Mouse (Mus musculus): ENCODE data around the gene Ppp1r14a. TPM values are rescaled to one million over a fixed set of nuclear protein-coding genes. Genes with fewer than 3 reads are reported as not detected.

Gene Ppp1r14a
- polyA plus RNA-seq, 1 experiment from 2014 or later = 21.8 TPM

- Histone ChIP-seq H3K27me3 (ENCODE audit: control insufficient read depth, insufficient read depth, low read length) (no peaks in the 10 kb centered on the region), H3K9me3 (ENCODE audit: control insufficient read depth, low read length) (no peaks in the 10 kb centered on the region), H3K36me3 (ENCODE audit: control insufficient read depth, insufficient read depth, low read length) (no peaks in the 10 kb centered on the region), H3K9ac (ENCODE audit: low read length) (no peak overlapping the region), H3K27ac (ENCODE audit: low read depth, low read length) (no peak overlapping the region), H3K4me2 (no peak overlapping the region), H3K4me1 (ENCODE audit: control insufficient read depth, insufficient read depth, low read length) (no peaks in the 10 kb centered on the region), H3K4me3 (ENCODE audit: low read depth, low read length) (no peak overlapping the region)
- WGBS = 62% methylated on average over 5 of the region's 5 CpGs
- DNase-seq (ENCODE audit: low spot score, missing footprints) (no peak), ATAC-seq (ENCODE audit: low FRiP score) (no peak)
Measured at GRCm38 (mm10) chr7:29253842-29254241, 35.3 kb upstream of the Ppp1r14a start.

GRCm38 (mm10) chr7:29255875-29256274, 33.2 kb upstream of the Ppp1r14a start:
- DNase-seq (ENCODE audit: low spot score, missing footprints) = peak; percentile 54
- no peaks in the 10 kb centered on the region for H3K36me3 ChIP-seq (ENCODE audit: control insufficient read depth, insufficient read depth, low read length)
- no peak overlapping the region for H3K9ac ChIP-seq (ENCODE audit: low read length)
- H3K4me2 ChIP-seq = no peak overlapping the region
- H3K27me3 ChIP-seq (ENCODE audit: control insufficient read depth, insufficient read depth, low read length) = no peaks in the 10 kb centered on the region
- WGBS = 89% methylated on average over 4 of the region's 4 CpGs
- no peak for ATAC-seq (ENCODE audit: low FRiP score)
- H3K9me3 ChIP-seq (ENCODE audit: control insufficient read depth, low read length) = no peaks in the 10 kb centered on the region
- H3K4me3 ChIP-seq (ENCODE audit: low read depth, low read length) = no peak overlapping the region
- H3K27ac ChIP-seq (ENCODE audit: low read depth, low read length) = no peak overlapping the region
- peaks cover 6% of the 10 kb centered on the region for H3K4me1 ChIP-seq (ENCODE audit: control insufficient read depth, insufficient read depth, low read length)

- Histone ChIP-seq H3K4me1 (ENCODE audit: control insufficient read depth, insufficient read depth, low read length) (peaks cover 6% of the 10 kb centered on the region), H3K9ac (ENCODE audit: low read length) (no peak overlapping the region), H3K9me3 (ENCODE audit: control insufficient read depth, low read length) (no peaks in the 10 kb centered on the region), H3K36me3 (ENCODE audit: control insufficient read depth, insufficient read depth, low read length) (no peaks in the 10 kb centered on the region), H3K4me3 (ENCODE audit: low read depth, low read length) (no peak overlapping the region), H3K27ac (ENCODE audit: low read depth, low read length) (no peak overlapping the region), H3K4me2 (no peak overlapping the region), H3K27me3 (ENCODE audit: control insufficient read depth, insufficient read depth, low read length) (no peaks in the 10 kb centered on the region)
- 100% methylated on average over 1 of the region's 1 CpGs for WGBS
- peak; percentile 59 for DNase-seq (ENCODE audit: low spot score, missing footprints)
- no peak for ATAC-seq (ENCODE audit: low FRiP score)
Measured at GRCm38 (mm10) chr7:29257368-29257767, 31.7 kb upstream of the Ppp1r14a start.

GRCm38 (mm10) chr7:29259781-29260730, 29.1 kb upstream of the Ppp1r14a start:
- no peaks in the 10 kb centered on the region for H3K36me3 ChIP-seq (ENCODE audit: control insufficient read depth, insufficient read depth, low read length)
- H3K27ac ChIP-seq (ENCODE audit: low read depth, low read length) = no peak overlapping the region
- no peak overlapping the region for H3K4me2 ChIP-seq
- no peak overlapping the region for H3K9ac ChIP-seq (ENCODE audit: low read length)
- H3K4me1 ChIP-seq (ENCODE audit: control insufficient read depth, insufficient read depth, low read length) = peaks cover 6% of the 10 kb centered on the region
- ATAC-seq (ENCODE audit: low FRiP score) (peak; percentile 50; the same call in 1 of the 2 replicates), DNase-seq (ENCODE audit: low spot score, missing footprints) (peak; percentile 70)
- H3K9me3 ChIP-seq (ENCODE audit: control insufficient read depth, low read length) = no peaks in the 10 kb centered on the region
- no peak overlapping the region for H3K4me3 ChIP-seq (ENCODE audit: low read depth, low read length)
- H3K27me3 ChIP-seq (ENCODE audit: control insufficient read depth, insufficient read depth, low read length) = no peaks in the 10 kb centered on the region
- WGBS = 77% methylated on average over 10 of the region's 10 CpGs

GRCm38 (mm10) chr7:29262151-29262550, 27.0 kb upstream of the Ppp1r14a start:
- H3K27me3 ChIP-seq (ENCODE audit: control insufficient read depth, insufficient read depth, low read length) = no peaks in the 10 kb centered on the region
- H3K27ac ChIP-seq (ENCODE audit: low read depth, low read length) = no peak overlapping the region
- 81% methylated on average over 6 of the region's 6 CpGs for WGBS
- no peaks in the 10 kb centered on the region for H3K9me3 ChIP-seq (ENCODE audit: control insufficient read depth, low read length)
- no peak overlapping the region for H3K4me2 ChIP-seq
- H3K4me3 ChIP-seq (ENCODE audit: low read depth, low read length) = no peak overlapping the region
- no peaks in the 10 kb centered on the region for H3K36me3 ChIP-seq (ENCODE audit: control insufficient read depth, insufficient read depth, low read length)
- H3K4me1 ChIP-seq (ENCODE audit: control insufficient read depth, insufficient read depth, low read length) = peaks cover 6% of the 10 kb centered on the region
- H3K9ac ChIP-seq (ENCODE audit: low read length) = no peak overlapping the region
- ATAC-seq (ENCODE audit: low FRiP score) (no peak), DNase-seq (ENCODE audit: low spot score, missing footprints) (no peak)

- no peak overlapping the region for H3K4me2 ChIP-seq
- H3K27ac ChIP-seq (ENCODE audit: low read depth, low read length) = no peak overlapping the region
- H3K27me3 ChIP-seq (ENCODE audit: control insufficient read depth, insufficient read depth, low read length) = no peaks in the 10 kb centered on the region
- H3K36me3 ChIP-seq (ENCODE audit: control insufficient read depth, insufficient read depth, low read length) = no peaks in the 10 kb centered on the region
- no peak overlapping the region for H3K4me3 ChIP-seq (ENCODE audit: low read depth, low read length)
- DNase-seq (ENCODE audit: low spot score, missing footprints) (no peak), ATAC-seq (ENCODE audit: low FRiP score) (no peak)
- 85% methylated on average over 3 of the region's 3 CpGs for WGBS
- H3K9me3 ChIP-seq (ENCODE audit: control insufficient read depth, low read length) = no peaks in the 10 kb centered on the region
- no peak overlapping the region for H3K9ac ChIP-seq (ENCODE audit: low read length)
- peaks cover 6% of the 10 kb centered on the region for H3K4me1 ChIP-seq (ENCODE audit: control insufficient read depth, insufficient read depth, low read length)
Measured at GRCm38 (mm10) chr7:29263831-29264230, 25.3 kb upstream of the Ppp1r14a start.

- Histone ChIP-seq H3K27ac (ENCODE audit: low read depth, low read length) (no peak overlapping the region), H3K4me2 (no peak overlapping the region), H3K9ac (ENCODE audit: low read length) (no peak overlapping the region), H3K4me1 (ENCODE audit: control insufficient read depth, insufficient read depth, low read length) (no peaks in the 10 kb centered on the region), H3K36me3 (ENCODE audit: control insufficient read depth, insufficient read depth, low read length) (no peaks in the 10 kb centered on the region), H3K27me3 (ENCODE audit: control insufficient read depth, insufficient read depth, low read length) (no peaks in the 10 kb centered on the region), H3K9me3 (ENCODE audit: control insufficient read depth, low read length) (no peaks in the 10 kb centered on the region), H3K4me3 (ENCODE audit: low read depth, low read length) (no peak overlapping the region)
- DNase-seq (ENCODE audit: low spot score, missing footprints) (no peak), ATAC-seq (ENCODE audit: low FRiP score) (no peak)
- WGBS = 76% methylated on average over 7 of the region's 7 CpGs
Measured at GRCm38 (mm10) chr7:29265636-29266035, 23.5 kb upstream of the Ppp1r14a start.

GRCm38 (mm10) chr7:29266931-29267330, 22.2 kb upstream of the Ppp1r14a start:
- Histone ChIP-seq H3K4me1 (ENCODE audit: control insufficient read depth, insufficient read depth, low read length) (no peaks in the 10 kb centered on the region), H3K27ac (ENCODE audit: low read depth, low read length) (no peak overlapping the region), H3K4me3 (ENCODE audit: low read depth, low read length) (no peak overlapping the region), H3K36me3 (ENCODE audit: control insufficient read depth, insufficient read depth, low read length) (no peaks in the 10 kb centered on the region), H3K9me3 (ENCODE audit: control insufficient read depth, low read length) (no peaks in the 10 kb centered on the region), H3K27me3 (ENCODE audit: control insufficient read depth, insufficient read depth, low read length) (no peaks in the 10 kb centered on the region), H3K9ac (ENCODE audit: low read length) (no peak overlapping the region), H3K4me2 (no peak overlapping the region)
- DNase-seq (ENCODE audit: low spot score, missing footprints) = no peak
- WGBS = 69% methylated on average over 4 of the region's 4 CpGs
- ATAC-seq (ENCODE audit: low FRiP score) = no peak

GRCm38 (mm10) chr7:29270445-29270844, 18.7 kb upstream of the Ppp1r14a start:
- no peak overlapping the region for H3K4me3 ChIP-seq (ENCODE audit: low read depth, low read length)
- no peaks in the 10 kb centered on the region for H3K27me3 ChIP-seq (ENCODE audit: control insufficient read depth, insufficient read depth, low read length)
- H3K9me3 ChIP-seq (ENCODE audit: control insufficient read depth, low read length) = no peaks in the 10 kb centered on the region
- ATAC-seq (ENCODE audit: low FRiP score) = no peak
- no peaks in the 10 kb centered on the region for H3K36me3 ChIP-seq (ENCODE audit: control insufficient read depth, insufficient read depth, low read length)
- H3K27ac ChIP-seq (ENCODE audit: low read depth, low read length) = no peak overlapping the region
- DNase-seq (ENCODE audit: low spot score, missing footprints) = no peak
- no peak overlapping the region for H3K9ac ChIP-seq (ENCODE audit: low read length)
- H3K4me2 ChIP-seq = no peak overlapping the region
- no peaks in the 10 kb centered on the region for H3K4me1 ChIP-seq (ENCODE audit: control insufficient read depth, insufficient read depth, low read length)
- WGBS = 80% methylated on average over 4 of the region's 4 CpGs
